Mouse (Mus musculus) heart, adult 2 months (tissue): ENCODE measurements at regions not wholly inside any gene's neighbourhood (a gene's known extent, or its start where the extent isn't known, plus 50 kb on each side); places are given as distances from the start of the nearest gene placed in this dataset.

Experiments used
- CTCF ChIP-seq: fragments of 200-600 bp; IDR thresholded peaks from 2 replicates; pipeline ENCODE4 v1.8.1; 2022; ENCODE audit warnings: antibody characterized with exemption, mild to moderate bottlenecking, moderate library complexity
- POLR2A ChIP-seq: fragments of 200-500 bp; IDR thresholded peaks from 2 replicates; pipeline ENCODE4 v1.6.1; 2011; ENCODE audit warnings: mild to moderate bottlenecking, low read depth, low read length, control low read depth; ENCODE audit not compliant: insufficient read depth

DNA sequence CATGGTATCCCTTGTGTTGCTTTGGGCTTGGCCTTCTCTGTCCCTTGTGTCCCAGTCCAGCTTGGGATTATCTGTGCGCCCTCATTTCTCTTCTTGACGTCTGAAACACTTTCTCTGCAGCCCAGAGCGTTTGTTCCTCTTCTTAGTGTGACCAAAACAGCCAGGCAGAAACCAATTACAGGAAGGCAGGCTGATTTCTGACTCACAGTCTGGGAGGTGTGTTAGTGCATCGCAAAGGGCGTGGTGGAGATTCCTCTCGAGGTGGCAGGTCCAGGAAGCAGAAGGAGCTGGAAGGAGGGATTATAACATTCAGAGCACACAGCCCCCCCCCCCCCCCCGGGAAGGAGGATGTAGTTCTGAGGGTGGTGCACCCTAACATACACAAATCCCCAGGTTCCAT lies 64.6 kb upstream of the Errfi1 start:
- TF ChIP-seq CTCF = no peak
- no peak for TF ChIP-seq POLR2A
